Comparison of ENCODE assay signal across 1 mouse cellular context in the genomic region with DNA sequence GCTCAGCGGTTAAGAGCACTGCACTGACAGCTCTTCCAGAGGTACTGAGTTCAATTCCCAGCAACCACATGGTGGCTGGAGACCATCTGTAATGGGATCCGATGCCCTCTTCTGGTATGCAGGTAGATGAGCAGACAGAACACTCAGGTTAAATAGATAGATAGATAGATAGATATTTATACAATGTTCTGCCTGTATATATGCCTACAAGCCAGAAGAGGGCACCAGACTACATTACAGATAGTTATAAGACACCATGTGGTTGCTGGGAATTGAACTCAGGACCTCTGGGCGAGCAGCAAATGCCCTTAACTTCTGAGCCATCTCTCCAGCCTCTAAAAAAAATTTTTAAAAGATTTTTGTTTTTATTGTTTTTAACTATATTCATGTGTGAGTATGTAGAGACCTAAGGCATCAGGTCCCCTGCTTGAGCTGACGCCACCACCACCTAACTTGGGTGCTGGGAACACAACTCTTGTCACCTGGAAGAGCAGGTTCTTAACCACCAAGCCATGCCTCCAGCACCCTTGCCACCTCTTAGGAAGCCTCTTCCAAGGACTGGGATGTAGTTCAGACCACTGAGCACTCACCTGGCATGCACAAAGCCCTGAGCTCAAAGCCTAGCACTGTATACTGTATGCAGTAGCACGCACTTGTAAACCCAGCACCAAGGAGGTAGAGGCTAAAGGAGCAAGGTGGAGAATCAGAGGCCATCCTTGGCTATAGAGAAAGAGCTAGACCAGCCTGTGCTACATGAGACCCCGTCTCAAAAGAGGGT.
TF ChIP-seq lines count a peak whose summit lies in the region.

No protein-coding gene starts in this region.

TF ChIP-seq in ES-E14, 5 proteins besides CTCF, POLR2A, EP300 and RAD21:
- TF ChIP-seq HCFC1 (IDR thresholded peaks at IDR 0.05; ENCODE audit: borderline replicate concordance, insufficient read depth, low read length) (no peak), ZC3H11A (IDR thresholded peaks at IDR 0.05; ENCODE audit: borderline replicate concordance, low read depth, low read length) (no peak), MAFK (IDR thresholded peaks at IDR 0.05; ENCODE audit: insufficient read depth, low read depth, low read length) (no peak), ZNF384 (IDR thresholded peaks at IDR 0.05; ENCODE audit: low read depth, low read length) (no peak), CHD2 (IDR thresholded peaks at IDR 0.05; ENCODE audit: low read depth, low read length) (no peak)
TF ChIP-seq in ES-E14: peak in this region for 0.
